Mouse (Mus musculus) liver, postnatal 0 days (tissue): ENCODE results near the gene Hspa5. TPM values are rescaled to one million over a fixed set of nuclear protein-coding genes. Genes with fewer than 3 reads are reported as not detected.
"Not testable (repeated sequence)": the region's sequence is repeated elsewhere in the genome, so short reads cannot be mapped to it uniquely, and the experiment has no call there.

Experiments
- ATAC-seq: fragments of 200-750 bp; cut with Nextera tagmentation; 2 replicates; pipeline ENCODE4 v1.8.0; 2017; ENCODE audit warnings: mild to moderate bottlenecking, moderate library complexity
- DNase-seq: peaks from one replicate; pipeline ENCODE4 v3.0.0-alpha.2; 2016
- H3K27ac ChIP-seq: fragments of 300-500 bp; sonication (generic); 2 replicates; pipeline ENCODE4 v1.5.1; 2014; ENCODE audit warnings: antibody characterized with exemption, moderate library complexity, mild to moderate bottlenecking, low read depth
- H3K27me3 ChIP-seq: fragments of 300-500 bp; sonication (generic); 2 replicates; pipeline ENCODE4 v1.6.1; 2014; ENCODE audit warnings: low read length, control low read depth, mixed read lengths; ENCODE audit not compliant: insufficient read depth
- H3K36me3 ChIP-seq: fragments of 300-500 bp; sonication (generic); replicated peaks from 2 replicates; pipeline ENCODE4 v1.6.1; 2014; ENCODE audit warnings: mild to moderate bottlenecking, control low read depth, low read length, moderate library complexity, mixed read lengths; ENCODE audit not compliant: insufficient read depth
- H3K4me1 ChIP-seq: fragments of 300-500 bp; sonication (generic); 2 replicates; pipeline ENCODE4 v1.6.1; 2014; ENCODE audit warnings: antibody characterized with exemption, mild to moderate bottlenecking, control low read depth; ENCODE audit not compliant: insufficient read depth
- H3K4me2 ChIP-seq: fragments of 300-500 bp; sonication (generic); 2 replicates; pipeline ENCODE4 v1.6.1; 2014; ENCODE audit warnings: low read depth, mild to moderate bottlenecking, low read length, moderate library complexity, mixed read lengths
- H3K4me3 ChIP-seq: fragments of 300-500 bp; sonication (generic); 2 replicates; pipeline ENCODE4 v1.5.1; 2014; ENCODE audit warnings: low read depth, low read length
- H3K9ac ChIP-seq: fragments of 300-500 bp; sonication (generic); replicated peaks from 2 replicates; pipeline ENCODE4 v1.6.1; 2014; ENCODE audit warnings: mild to moderate bottlenecking, moderate library complexity
- H3K9me3 ChIP-seq: fragments of 300-500 bp; sonication (generic); 2 replicates; pipeline ENCODE4 v1.6.1; 2016; ENCODE audit warnings: mild to moderate bottlenecking, control low read depth, low read length, mixed read lengths
- CTCF ChIP-seq: sonication (generic); IDR thresholded peaks from 2 replicates; pipeline ENCODE4 v1.5.1; 2016; ENCODE audit warnings: antibody characterized with exemption, low read depth
- EP300 ChIP-seq: IDR thresholded peaks from 2 replicates; pipeline ENCODE4 v1.6.1; 2016; ENCODE audit warnings: antibody characterized with exemption, low read depth, mild to moderate bottlenecking
- WGBS: fragments of 180-500 bp; shearing (Covaris S2); extraction: QIAGEN DNeasy Blood & Tissue Kit; methylation state at CpG from one replicate; pipeline ENCODE4 v1.1.7; 2014; ENCODE audit not compliant: insufficient replicate concordance; 5-methylcytosine and 5-hydroxymethylcytosine counted together
- polyA plus RNA-seq: library from polyadenylated mRNA; unstranded; fragments of >200 nt; fragmentation: Nextera tagmentation; extraction: Ambion mirVana; gene quantifications from 2 replicates; pipeline ENCODE4 v1.2.1, GENCODE M21; 2015

Gene Hspa5
- polyA plus RNA-seq, 1 experiment from 2014 or later, result 384 TPM

GRCm38 (mm10) chr2:34777237-34777868 is 5.6 kb downstream of the Hspa5 start:
- H3K4me2 ChIP-seq, result peak overlapping the region; percentile 54; the same call in 1 of the 2 replicates
- TF ChIP-seq EP300 (no peak), CTCF (no peak)
- DNase-seq (no peak), ATAC-seq (no peak)
- H3K27me3 ChIP-seq, result no peaks in the 10 kb centered on the region
- H3K4me3 ChIP-seq, result no peak overlapping the region
- no peak overlapping the region for H3K9ac ChIP-seq
- no peak overlapping the region for H3K27ac ChIP-seq
- no peaks in the 10 kb centered on the region for H3K9me3 ChIP-seq
- H3K36me3 ChIP-seq, result peaks cover 80% of the 10 kb centered on the region
- H3K4me1 ChIP-seq, result peaks cover 32% of the 10 kb centered on the region
- WGBS, result 47% methylated on average over 1 of the region's 1 CpGs

DNA sequence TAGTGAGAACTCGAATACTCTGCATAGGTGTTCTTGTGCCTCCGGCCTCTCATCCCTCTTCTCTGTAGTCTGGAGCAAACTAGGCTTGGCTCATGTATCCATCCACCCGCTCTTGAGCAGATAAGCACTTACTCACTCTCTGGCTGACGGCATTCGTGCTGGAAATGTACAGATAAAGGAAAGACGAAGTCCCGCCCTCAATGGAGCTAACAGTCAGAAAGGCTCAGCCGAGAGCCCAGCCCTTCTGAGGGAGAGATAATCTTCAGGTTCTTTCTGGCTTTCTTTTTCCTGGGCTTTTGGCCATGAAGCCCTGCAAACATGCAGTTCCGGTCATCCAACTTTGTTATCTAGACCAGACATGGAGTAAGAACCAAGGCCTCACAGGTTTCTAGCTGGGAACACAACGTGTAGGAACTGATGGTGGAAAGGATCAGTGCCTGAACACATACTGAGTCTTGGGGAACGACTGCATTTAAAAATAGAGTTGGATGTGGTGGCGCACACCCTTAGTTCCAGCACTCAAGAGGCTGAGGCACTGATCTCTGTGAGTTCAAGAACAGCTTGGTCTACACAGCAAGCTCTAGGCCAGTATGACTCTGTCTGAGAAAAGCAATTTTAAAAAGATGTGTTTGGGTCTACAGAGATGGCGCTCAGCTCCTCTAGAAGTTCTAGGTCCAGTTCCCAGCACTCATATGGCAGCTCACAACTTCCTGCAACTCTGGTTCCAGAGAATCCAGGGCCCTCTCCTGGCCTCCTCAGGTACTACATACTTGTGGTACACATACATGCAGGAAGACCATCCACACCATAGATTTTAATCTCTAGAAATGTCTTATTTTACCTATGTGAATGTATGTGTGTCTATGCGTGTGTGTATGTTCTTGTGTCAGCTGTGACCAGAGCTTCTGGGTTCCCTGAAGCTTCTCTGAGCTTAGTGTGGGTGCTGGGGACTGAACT is 11.6 kb downstream of the Hspa5 start:
- H3K9ac ChIP-seq, result peak overlapping the region; percentile 2
- H3K4me3 ChIP-seq, result no peak overlapping the region
- ATAC-seq (peak; percentile 94), DNase-seq (peak; percentile 70)
- H3K36me3 ChIP-seq, result peaks cover 54% of the 10 kb centered on the region
- H3K4me2 ChIP-seq, result peak overlapping the region; percentile 54
- H3K9me3 ChIP-seq, result no peaks in the 10 kb centered on the region
- peak overlapping the region; percentile 93 for H3K27ac ChIP-seq
- no peaks in the 10 kb centered on the region for H3K4me1 ChIP-seq
- H3K27me3 ChIP-seq, result no peaks in the 10 kb centered on the region
- 61% methylated on average over 14 of the region's 14 CpGs for WGBS
- no peak for TF ChIP-seq CTCF
- peak; percentile 95 for TF ChIP-seq EP300

DNA sequence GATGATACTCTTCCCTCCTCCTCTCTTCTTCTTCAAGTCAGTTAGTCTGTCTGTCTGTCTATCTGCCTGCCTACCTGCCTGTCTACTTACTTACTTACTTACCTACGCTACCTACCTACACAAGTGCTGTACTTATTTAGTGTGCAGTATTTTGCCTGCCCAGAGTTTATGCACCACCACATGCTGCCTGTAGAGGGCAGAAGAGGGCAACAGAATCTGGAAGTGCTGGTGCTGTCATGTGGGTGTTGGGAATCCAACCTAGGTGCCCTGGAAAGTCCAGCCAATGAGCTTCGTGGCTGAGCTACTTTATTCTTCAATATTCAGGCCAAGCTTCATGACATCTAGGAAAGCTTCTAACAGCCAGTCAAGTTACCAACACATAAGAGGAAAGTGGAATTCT is 12.3 kb downstream of the Hspa5 start:
- TF ChIP-seq EP300 (no peak), CTCF (peak; percentile 98)
- H3K27me3 ChIP-seq, result no peaks in the 10 kb centered on the region
- peak overlapping the region; percentile 93 for H3K27ac ChIP-seq
- DNase-seq (peak; percentile 75), ATAC-seq (no peak)
- peaks cover 47% of the 10 kb centered on the region for H3K36me3 ChIP-seq
- H3K9me3 ChIP-seq, result no peaks in the 10 kb centered on the region
- no peak overlapping the region for H3K4me2 ChIP-seq
- H3K4me3 ChIP-seq, result no peak overlapping the region
- 70% methylated on average over 2 of the region's 2 CpGs for WGBS
- no peaks in the 10 kb centered on the region for H3K4me1 ChIP-seq
- H3K9ac ChIP-seq, result no peak overlapping the region

- TF ChIP-seq CTCF (no peak), EP300 (no peak)
- ATAC-seq (peak; percentile 56), DNase-seq (no peak)
- Histone ChIP-seq H3K9ac (peak overlapping the region; percentile 51), H3K27ac (peak overlapping the region; percentile 34; the same call in 1 of the 2 replicates), H3K27me3 (no peaks in the 10 kb centered on the region), H3K4me2 (peak overlapping the region; percentile 55), H3K4me1 (no peaks in the 10 kb centered on the region), H3K9me3 (peaks cover 2% of the 10 kb centered on the region; the same call in 1 of the 2 replicates), H3K4me3 (peak overlapping the region; percentile 34), H3K36me3 (peaks cover 20% of the 10 kb centered on the region)
- WGBS, result 57% methylated on average over 8 of the region's 8 CpGs
These were observed 18.5 kb downstream of the Hspa5 start for GRCm38 (mm10) chr2:34790282-34790681.

DNA sequence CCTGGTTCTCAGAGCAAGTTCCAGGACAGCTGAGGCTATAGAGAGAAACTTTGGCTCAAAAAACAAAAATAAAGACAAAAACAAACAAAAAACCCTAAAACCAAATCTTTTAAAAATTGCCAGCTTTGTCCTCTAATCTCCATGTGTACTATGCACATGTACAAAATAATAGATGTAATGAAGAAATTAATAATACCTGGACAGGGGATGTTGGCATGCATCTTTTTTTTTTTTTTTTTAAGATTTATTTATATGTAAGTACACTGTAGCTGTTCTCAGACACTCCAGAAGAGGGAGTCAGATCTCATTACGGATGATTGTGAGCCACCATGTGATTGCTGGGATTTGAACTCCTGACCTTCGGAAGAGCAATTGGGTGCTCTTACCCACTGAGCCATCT is 20.8 kb downstream of the Hspa5 start:
- H3K27me3 ChIP-seq, H3K4me1 ChIP-seq, H3K36me3 ChIP-seq: not testable (repeated sequence)

GRCm38 (mm10) chr2:34794511-34794910 is 22.7 kb downstream of the Hspa5 start:
- peaks cover 9% of the 10 kb centered on the region for H3K36me3 ChIP-seq
- no peak overlapping the region for H3K9ac ChIP-seq
- peaks cover 2% of the 10 kb centered on the region; the same call in 1 of the 2 replicates for H3K9me3 ChIP-seq
- H3K27ac ChIP-seq, result no peak overlapping the region
- H3K4me1 ChIP-seq, result peaks cover 3% of the 10 kb centered on the region
- 85% methylated on average over 2 of the region's 2 CpGs for WGBS
- H3K4me2 ChIP-seq, result no peak overlapping the region
- no peak for TF ChIP-seq CTCF
- TF ChIP-seq EP300, result no peak
- H3K27me3 ChIP-seq, result no peaks in the 10 kb centered on the region
- ATAC-seq (no peak), DNase-seq (no peak)
- H3K4me3 ChIP-seq, result no peak overlapping the region

More for the DNA sequence above, 20.8 kb downstream of the Hspa5 start:
- not testable (repeated sequence) for H3K4me2 ChIP-seq, DNase-seq, ATAC-seq, H3K9ac ChIP-seq, H3K27ac ChIP-seq, H3K9me3 ChIP-seq, H3K4me3 ChIP-seq
- 88% methylated on average over 2 of the region's 2 CpGs for WGBS
- peak; percentile 23; the same call in 1 of the 2 replicates for TF ChIP-seq CTCF
